Mouse (Mus musculus) erythroblast, embryonic 14.5 days (primary cell): ENCODE results near the gene Hsd17b1.

Experiments used
- GATA1 ChIP-seq: IDR thresholded peaks from 2 replicates; pipeline ENCODE4 v1.6.1; 2012; ENCODE audit warnings: low read length, inconsistent platforms, mixed read lengths
- TAL1 ChIP-seq: IDR thresholded peaks from 3 replicates; pipeline ENCODE4 v1.6.1; 2012; ENCODE audit warnings: low read length, inconsistent platforms, mixed read lengths

DNA sequence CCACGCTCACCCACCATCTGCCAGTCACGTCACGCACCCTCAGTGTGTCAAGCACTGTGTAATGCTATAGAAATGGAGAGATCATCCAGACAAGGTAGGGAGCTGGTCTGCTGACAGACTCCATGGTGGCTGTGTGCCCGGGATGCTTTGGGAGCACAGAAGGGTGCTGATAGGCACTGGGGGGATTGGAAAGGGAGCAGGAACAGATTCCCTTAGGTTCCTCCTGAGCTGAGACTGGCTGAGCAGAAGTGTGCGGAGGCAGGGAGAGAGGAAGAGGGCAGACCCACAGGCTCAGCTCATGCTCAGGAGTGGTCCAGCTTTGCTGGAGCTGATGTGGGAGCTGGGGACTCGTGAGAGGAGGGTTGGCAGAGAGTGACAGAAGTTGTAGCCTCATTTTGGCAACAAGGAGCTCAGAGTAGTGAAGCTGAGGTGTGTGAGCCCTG is 27.1 kb upstream of the Hsd17b1 start:
- no peak for TF ChIP-seq TAL1
- TF ChIP-seq GATA1 = no peak
